Mouse (Mus musculus) testis, adult 2 months (tissue): ENCODE data around the gene Hnrnpab.

ENCODE experiments used
- CTCF ChIP-seq: fragments of 200-500 bp; IDR thresholded peaks from 2 replicates; pipeline ENCODE4 v1.5.1; 2012; ENCODE audit warnings: low read depth, mild to moderate bottlenecking, inconsistent platforms, low read length, moderate library complexity; ENCODE audit not compliant: control insufficient read depth, insufficient read depth, insufficient replicate concordance
- POLR2A ChIP-seq: fragments of 200-500 bp; IDR thresholded peaks from 2 replicates; pipeline ENCODE4 v1.6.1; 2012; ENCODE audit warnings: low read depth, mild to moderate bottlenecking, inconsistent platforms, low read length, moderate library complexity; ENCODE audit not compliant: control insufficient read depth

DNA sequence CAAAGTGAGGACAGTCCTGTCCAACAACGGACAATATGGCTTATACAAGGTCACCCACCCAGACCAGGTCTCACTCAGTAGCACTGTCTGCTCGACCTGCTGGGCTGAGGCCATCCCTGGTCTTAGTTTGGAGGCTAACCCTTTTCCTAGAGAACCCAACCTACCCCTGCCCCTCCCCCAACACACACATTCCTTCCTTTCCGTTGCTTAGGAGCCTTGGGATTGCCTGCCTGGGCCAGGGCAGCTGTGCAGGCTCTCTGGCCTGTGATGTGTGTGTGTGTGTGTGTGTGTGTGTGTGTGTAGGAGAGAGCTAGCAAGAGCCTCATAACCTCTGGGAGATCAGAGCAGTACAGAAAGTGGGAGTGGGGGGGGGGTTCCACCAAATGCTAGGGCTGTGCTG is 41.9 kb upstream of the Hnrnpab start:
- TF ChIP-seq CTCF (no peak), POLR2A (peak; percentile 52; the same call in 1 of the 2 replicates)
